ENCODE assay signal across 9 mouse cellular contexts in the genomic region with DNA sequence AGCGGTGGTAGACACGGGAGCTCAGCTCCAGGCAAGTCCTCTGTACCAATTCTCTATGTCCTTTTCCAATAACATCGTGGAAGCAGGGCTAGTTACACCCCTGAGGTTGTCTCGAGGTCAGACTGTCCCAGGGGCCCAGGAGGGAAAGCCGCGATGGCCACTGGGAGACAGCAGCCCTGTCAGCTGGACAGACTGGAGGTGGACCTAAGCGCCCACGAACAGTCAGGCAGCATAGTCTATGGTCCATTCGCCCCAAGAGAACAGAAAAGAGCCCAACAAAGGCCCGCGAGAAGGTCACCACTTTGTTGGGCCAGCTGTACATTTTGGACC. TPM values are rescaled to one million over a fixed set of nuclear protein-coding genes. Genes with fewer than 3 reads are reported as not detected.
A peak's percentile ranks its signal among the peaks of the same experiment; 100 is the strongest.
DNase-seq lines count a peak whose midpoint lies in the region; ATAC-seq lines count a peak whose summit lies in the region.
"Had no signal": no experiment of that assay in that cellular context is flagged by ENCODE, and none has a peak within 500 bp of the region (broad histone marks: within the 10 kb centered on the region; RNA-seq: fewer than 3 reads in every experiment).

No protein-coding gene starts in this region.

- H3K9ac ChIP-seq in lung, embryonic 15.5 days = no peak overlapping the region
- H3K9ac ChIP-seq in forebrain, embryonic 12.5 days = no peak overlapping the region
- no peak overlapping the region for H3K9ac ChIP-seq in limb, embryonic 11.5 days (ENCODE audit: low read length)
- H3K9ac ChIP-seq in stomach, embryonic 14.5 days (replicated peaks; ENCODE audit: low read depth, low read length) = no peak overlapping the region

- WGBS in lung, embryonic 15.5 days = 32% methylated on average over 11 of the region's 11 CpGs
- WGBS in forebrain, embryonic 12.5 days = 46% methylated on average over 11 of the region's 11 CpGs
- 46% methylated on average over 11 of the region's 11 CpGs for WGBS in limb, embryonic 11.5 days
- 36% methylated on average over 11 of the region's 11 CpGs for WGBS in stomach, embryonic 14.5 days

- no peak for DNase-seq in lung, postnatal 14 days
- no peak for DNase-seq in limb, embryonic 11.5 days (ENCODE audit: low spot score)
- DNase-seq in frontal cortex, postnatal 25 days (ENCODE audit: low spot score in 2 of 2) = no peak
- no peak for DNase-seq in adrenal gland, adult 2 months
- no peak for DNase-seq in thymus, postnatal 36 days

- no peaks in the 10 kb centered on the region for H3K36me3 ChIP-seq in lung, embryonic 15.5 days
- no peaks in the 10 kb centered on the region for H3K36me3 ChIP-seq in forebrain, embryonic 12.5 days (replicated peaks)
- no peaks in the 10 kb centered on the region for H3K36me3 ChIP-seq in limb, embryonic 11.5 days (ENCODE audit: control insufficient read depth, insufficient read depth, low read length)
- H3K36me3 ChIP-seq in stomach, embryonic 14.5 days (ENCODE audit: control insufficient read depth, insufficient read depth, low read length) = no peaks in the 10 kb centered on the region

- peaks cover 12% of the 10 kb centered on the region for H3K4me1 ChIP-seq in lung, embryonic 15.5 days
- H3K4me1 ChIP-seq in forebrain, embryonic 12.5 days = peaks cover 3% of the 10 kb centered on the region; the same call in 1 of the 2 replicates
- H3K4me1 ChIP-seq in limb, embryonic 11.5 days (ENCODE audit: control insufficient read depth, insufficient read depth, low read length) = no peaks in the 10 kb centered on the region
- peaks cover 2% of the 10 kb centered on the region; the same call in 1 of the 2 replicates for H3K4me1 ChIP-seq in stomach, embryonic 14.5 days (ENCODE audit: control insufficient read depth, insufficient read depth, low read length)

- peak overlapping the region; percentile 37 for H3K4me2 ChIP-seq in lung, embryonic 15.5 days
- H3K4me2 ChIP-seq in forebrain, embryonic 12.5 days = peak overlapping the region; percentile 27
- 0 out of 2 replicates have a peak overlapping the region, but pooled peaks have one; percentile 11 for H3K4me2 ChIP-seq in limb, embryonic 11.5 days (ENCODE audit: low read depth, severe bottlenecking)
- H3K4me2 ChIP-seq in stomach, embryonic 14.5 days (replicated peaks; ENCODE audit: low read depth, low read length) = peak overlapping the region; percentile 21

- no peaks in the 10 kb centered on the region for H3K9me3 ChIP-seq in lung, embryonic 15.5 days
- no peaks in the 10 kb centered on the region for H3K9me3 ChIP-seq in forebrain, embryonic 12.5 days
- H3K9me3 ChIP-seq in limb, embryonic 11.5 days (ENCODE audit: control insufficient read depth, low read length) = no peaks in the 10 kb centered on the region
- H3K9me3 ChIP-seq in stomach, embryonic 14.5 days (ENCODE audit: control insufficient read depth, low read depth, low read length) = no peaks in the 10 kb centered on the region

- H3K27ac ChIP-seq in lung, embryonic 15.5 days = no peak overlapping the region
- H3K27ac ChIP-seq in forebrain, embryonic 12.5 days = no peak overlapping the region
- no peak overlapping the region for H3K27ac ChIP-seq in limb, embryonic 11.5 days (replicated peaks; ENCODE audit: low read depth, low read length)
- no peak overlapping the region for H3K27ac ChIP-seq in stomach, embryonic 14.5 days (ENCODE audit: low read length)

- H3K27me3 ChIP-seq in lung, embryonic 15.5 days = no peaks in the 10 kb centered on the region
- H3K27me3 ChIP-seq in forebrain, embryonic 12.5 days = no peaks in the 10 kb centered on the region
- H3K27me3 ChIP-seq in limb, embryonic 11.5 days (ENCODE audit: control insufficient read depth, insufficient read depth, low read length) = no peaks in the 10 kb centered on the region
- H3K27me3 ChIP-seq in stomach, embryonic 14.5 days (ENCODE audit: control insufficient read depth, insufficient read depth, low read length) = no peaks in the 10 kb centered on the region

- H3K4me3 ChIP-seq in lung, embryonic 15.5 days = no peak overlapping the region
- no peak overlapping the region for H3K4me3 ChIP-seq in forebrain, embryonic 12.5 days (replicated peaks)
- no peak overlapping the region for H3K4me3 ChIP-seq in limb, embryonic 11.5 days (ENCODE audit: low read depth, low read length)
- H3K4me3 ChIP-seq in stomach, embryonic 14.5 days (ENCODE audit: low read depth, low read length) = no peak overlapping the region

- no peak for ATAC-seq in lung, embryonic 15.5 days (ENCODE audit: borderline replicate concordance, extremely low read depth, low FRiP score, low TSS enrichment)
- ATAC-seq in forebrain, embryonic 12.5 days (ENCODE audit: low FRiP score) = no peak
- ATAC-seq in limb, embryonic 11.5 days (ENCODE audit: insufficient number of reproducible peaks, low FRiP score, low TSS enrichment, low read depth) = no peak
- ATAC-seq in stomach, embryonic 14.5 days (ENCODE audit: insufficient number of reproducible peaks, insufficient read depth, low FRiP score, low read depth) = no peak

RNA-seq across cellular contexts. Expression of a gene that starts 10.4 kb away (rescaled TPM):
- polyA plus RNA-seq in lung, embryonic 15.5 days (2015; fragmentation: Nextera tagmentation; extraction: Ambion mirVana) = 0.81 TPM in 1 of 2 replicates, not detected in the other
- polyA plus RNA-seq in forebrain, embryonic 12.5 days (2016; fragmentation: Nextera tagmentation; extraction: Ambion mirVana) = not detected in 2 replicates
- not detected in 2 replicates for polyA plus RNA-seq in limb, embryonic 11.5 days (2014; fragmentation: Nextera tagmentation; extraction: Ambion mirVana)
- not detected in 2 replicates for polyA plus RNA-seq in stomach, embryonic 14.5 days (2014; fragmentation: Nextera tagmentation; extraction: Ambion mirVana)
- not detected for total RNA-seq in adrenal gland, adult 2 months (2021)
- 0.58 TPM in 1 of 2 replicates, not detected in the other for polyA plus RNA-seq in adrenal gland, adult 2 months (2012; rRNA removed)
- polyA plus RNA-seq: gonadal fat pad, adult 2 months had no signal

RNA-seq across cellular contexts. Expression of a gene that starts 44.0 kb away (rescaled TPM):
- 9.0 and 9.3 TPM in 2 replicates for polyA plus RNA-seq in lung, embryonic 15.5 days (2015; fragmentation: Nextera tagmentation; extraction: Ambion mirVana)
- polyA plus RNA-seq in forebrain, embryonic 12.5 days (2016; fragmentation: Nextera tagmentation; extraction: Ambion mirVana) = 2.1 and 2.3 TPM in 2 replicates
- 4.5 and 5.8 TPM in 2 replicates for polyA plus RNA-seq in limb, embryonic 11.5 days (2014; fragmentation: Nextera tagmentation; extraction: Ambion mirVana)
- 7.4 and 8.6 TPM in 2 replicates for polyA plus RNA-seq in stomach, embryonic 14.5 days (2014; fragmentation: Nextera tagmentation; extraction: Ambion mirVana)
- total RNA-seq in adrenal gland, adult 2 months (2021) = 10 to 100 TPM; 12.5 to 20.9 TPM
- 16.5 and 17.5 TPM in 2 replicates for polyA plus RNA-seq in adrenal gland, adult 2 months (2012; rRNA removed)

RNA-seq across cellular contexts. Expression of a gene that starts 59.5 kb away (rescaled TPM):
- 61.9 and 62.6 TPM in 2 replicates for polyA plus RNA-seq in lung, embryonic 15.5 days (2015; fragmentation: Nextera tagmentation; extraction: Ambion mirVana)
- polyA plus RNA-seq in forebrain, embryonic 12.5 days (2016; fragmentation: Nextera tagmentation; extraction: Ambion mirVana) = 99.5 and 101 TPM in 2 replicates
- polyA plus RNA-seq in limb, embryonic 11.5 days (2014; fragmentation: Nextera tagmentation; extraction: Ambion mirVana) = 51.5 and 53.9 TPM in 2 replicates
- polyA plus RNA-seq in stomach, embryonic 14.5 days (2014; fragmentation: Nextera tagmentation; extraction: Ambion mirVana) = 59.8 and 62.6 TPM in 2 replicates
- 10 to 100 TPM; 36.6 to 38.2 TPM for total RNA-seq in adrenal gland, adult 2 months (2021)
- 2.5 and 2.6 TPM in 2 replicates for polyA plus RNA-seq in adrenal gland, adult 2 months (2012; rRNA removed)

Comparison
In these comparisons a context has a peak if more than half of its experiments do, and no peak if none do; other contexts are left out.
1. RNA of a gene that starts 59.5 kb away (polyA plus RNA-seq): 99.5 to 101 TPM in forebrain, embryonic 12.5 days, 61.9 to 62.6 TPM in lung, embryonic 15.5 days, 59.8 to 62.6 TPM in stomach, embryonic 14.5 days and 51.5 to 53.9 TPM in limb, embryonic 11.5 days; 2.5 to 2.6 TPM in adrenal gland, adult 2 months; every median in the first group is over 10 times any median in the second.
2. Peak in every context shown above with its lines, with median percentiles within 50 percentile points of each other: H3K4me2 ChIP-seq.